Mouse (Mus musculus) myocyte (in vitro differentiated cells): ENCODE data around the gene 5330417C22Rik.

ENCODE experiments used
- MAX ChIP-seq: IDR thresholded peaks from one replicate; pipeline ENCODE4 v1.6.1; 2011; ENCODE audit warnings: low read depth, mild to moderate bottlenecking, control low read depth
- POLR2A ChIP-seq: IDR thresholded peaks from one replicate; pipeline ENCODE4 v1.6.1; 2011; ENCODE audit warnings: low read depth, mild to moderate bottlenecking, control low read depth, moderate library complexity; ENCODE audit not compliant: insufficient read length
- POLR2AphosphoS2 ChIP-seq: IDR thresholded peaks from one replicate; pipeline ENCODE4 v1.6.1; 2011; ENCODE audit warnings: low read depth, control low read depth; ENCODE audit not compliant: insufficient read length
- TCF12 ChIP-seq: IDR thresholded peaks from one replicate; pipeline ENCODE4 v1.6.1; 2011; ENCODE audit warnings: mild to moderate bottlenecking, control low read depth; ENCODE audit not compliant: poor library complexity, insufficient read depth, severe bottlenecking
- USF1 ChIP-seq: IDR thresholded peaks from one replicate; pipeline ENCODE4 v1.6.1; 2011; ENCODE audit warnings: low read depth, mild to moderate bottlenecking, control low read depth, moderate library complexity

GRCm38 (mm10) chr3:108458380-108458779 lies 78.0 kb downstream of the 5330417C22Rik start:
- TF ChIP-seq POLR2A (no peak), TCF12 (no peak), POLR2AphosphoS2 (no peak), MAX (no peak), USF1 (no peak)
